Mouse (Mus musculus) central nervous system, embryonic 18 days (tissue): ENCODE results near the gene Unc119. TPM values are rescaled to one million over a fixed set of nuclear protein-coding genes. Genes with fewer than 3 reads are reported as not detected.

Experiments
- polyA plus RNA-seq: library from polyadenylated mRNA; depleted of rRNA; stranded (reverse); fragments of >200 nt; gene quantifications from 2 replicates; pipeline ENCODE4 v1.2.3, GENCODE M21; 2012; rRNA removed

Unc119 gene
- 138 and 147 TPM in 2 replicates for polyA plus RNA-seq

DNA sequence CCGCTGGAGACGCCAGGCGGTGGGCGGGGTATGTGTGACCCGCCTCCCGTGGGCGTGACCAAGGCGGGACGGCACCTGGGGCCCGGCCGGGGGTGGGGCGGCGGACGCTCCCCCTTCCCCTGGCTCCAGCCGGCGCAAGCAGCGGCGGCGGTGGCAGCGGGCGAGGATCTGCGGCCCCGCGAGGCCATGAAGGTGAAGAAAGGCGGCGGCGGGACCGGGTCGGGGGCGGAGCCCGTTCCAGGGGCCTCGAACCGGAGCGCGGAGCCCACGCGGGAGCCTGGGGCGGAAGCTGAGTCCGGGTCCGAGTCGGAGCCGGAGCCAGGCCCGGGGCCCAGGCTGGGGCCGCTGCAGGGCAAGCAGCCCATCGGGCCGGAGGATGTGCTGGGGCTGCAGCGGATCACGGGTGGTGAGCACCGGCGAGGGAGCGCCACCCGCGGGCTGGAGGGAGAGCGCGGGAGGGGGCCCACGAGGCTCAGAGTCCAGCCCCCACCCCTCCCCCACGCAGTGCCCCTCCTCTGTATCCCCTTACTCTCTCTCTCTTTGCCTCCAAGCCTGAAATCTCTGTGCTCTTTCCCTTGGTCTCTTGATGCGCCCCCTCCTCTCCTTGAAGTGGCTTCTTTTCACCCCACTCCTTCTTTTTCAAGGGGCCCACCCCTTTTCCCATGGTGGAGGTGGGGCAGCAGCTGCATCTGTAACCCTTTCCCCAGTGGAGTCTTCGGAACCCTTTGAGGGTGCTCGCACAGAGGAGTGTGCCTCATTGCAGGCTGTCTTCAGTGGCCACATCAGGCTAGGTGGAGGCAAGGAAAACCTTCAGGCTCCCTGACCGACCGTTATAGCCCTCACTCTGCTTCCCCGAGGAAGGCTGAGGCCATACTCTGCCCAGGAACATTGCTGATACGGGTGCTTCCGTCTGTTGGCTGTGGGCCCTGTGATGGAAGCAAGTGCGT is at the start of gene Unc119:
Gene Unc119 (plus strand): TSS at position 102 of the 947 bp plus-strand sequence.

GRCm38 (mm10) chr11:78301357-78302084 is 41.8 kb upstream of the Unc119 start, which contains the start of gene Spag5:
Gene Spag5, plus strand, starts transcription at chr11:78301529.

GRCm38 (mm10) chr11:78322860-78323259 is 20.4 kb upstream of the Unc119 start, which contains the start of gene Aldoc:
Gene Aldoc, plus strand, starts transcription at chr11:78322968.

GRCm38 (mm10) chr11:78327634-78328511 is 15.4 kb upstream of the Unc119 start, which contains the start of gene Pigs:
Gene Pigs, plus strand, starts transcription at chr11:78328415.

DNA sequence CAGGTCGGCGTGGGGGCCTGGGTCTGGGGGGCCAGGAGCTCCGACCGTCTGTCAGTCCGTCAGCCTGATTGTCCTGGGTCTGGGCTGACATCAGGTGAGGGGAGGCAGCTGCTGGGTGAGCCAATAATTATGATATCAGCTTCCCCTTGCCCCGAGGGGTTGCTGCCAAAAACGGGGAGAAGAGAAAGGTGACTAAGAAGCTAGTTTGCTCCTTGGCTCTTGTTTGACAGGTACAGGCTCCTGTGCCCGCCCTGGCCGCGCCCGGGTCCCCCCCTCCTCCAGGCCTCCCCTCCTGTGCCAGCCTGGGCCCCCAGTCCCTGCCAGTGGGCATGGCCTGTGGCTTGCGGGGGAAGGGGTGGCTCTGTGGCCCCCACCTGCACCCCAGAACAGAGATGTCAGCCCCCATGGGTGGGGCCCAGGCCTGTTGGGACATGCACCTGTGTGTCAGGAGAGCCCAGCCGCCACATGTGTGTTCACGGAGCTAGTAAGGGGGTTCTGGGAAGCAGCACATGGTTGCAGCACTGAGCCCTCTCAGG is 43.3 kb downstream of the Unc119 start, which contains the start of gene Foxn1:
Gene Foxn1 (minus strand): TSS at position 51 of the 536 bp plus-strand sequence.

Other genes starting within 250 kb of the Unc119 start
- gene Fam222b, start 248.8 kb upstream of the Unc119 start, polyA plus RNA-seq, result 13.8 and 15.8 TPM in 2 replicates
- gene Traf4, start 177.9 kb upstream of the Unc119 start, polyA plus RNA-seq, result 141 and 143 TPM in 2 replicates
- gene Nek8, start 166.8 kb upstream of the Unc119 start, polyA plus RNA-seq, result 9.7 and 10.5 TPM in 2 replicates
- 25.7 and 26.5 TPM in 2 replicates for gene Tlcd1, start 166.8 kb upstream of the Unc119 start, polyA plus RNA-seq
- 2,315 and 2,382 TPM in 2 replicates for gene Rpl23a, start 159.9 kb upstream of the Unc119 start, polyA plus RNA-seq
- gene Rab34, start 155.1 kb upstream of the Unc119 start, polyA plus RNA-seq, result 96.9 and 97.7 TPM in 2 replicates
- gene Proca1, start 150.1 kb upstream of the Unc119 start, polyA plus RNA-seq, result 1.9 and 2.1 TPM in 2 replicates
- gene Sdf2, start 97.7 kb upstream of the Unc119 start, polyA plus RNA-seq, result 126 and 141 TPM in 2 replicates
- gene Supt6, start 97.5 kb upstream of the Unc119 start, polyA plus RNA-seq, result 18.7 and 22.1 TPM in 2 replicates
- 57.1 and 65.9 TPM in 2 replicates for gene 2610507B11Rik, start 81.7 kb upstream of the Unc119 start, polyA plus RNA-seq
- gene BC030499, start 52.6 kb upstream of the Unc119 start, polyA plus RNA-seq, result 0.26 and 0.44 TPM in 2 replicates
- 12.0 and 13.5 TPM in 2 replicates for gene Spag5, start 42.0 kb upstream of the Unc119 start, polyA plus RNA-seq
- 166 and 179 TPM in 2 replicates for gene Aldoc, start 20.5 kb upstream of the Unc119 start, polyA plus RNA-seq
- gene Pigs, start 15.1 kb upstream of the Unc119 start, polyA plus RNA-seq, result 56.9 and 57.1 TPM in 2 replicates
- gene Foxn1, start 43.1 kb downstream of the Unc119 start, polyA plus RNA-seq, result not detected in 2 replicates
- not detected in 2 replicates for gene Slc13a2, start 78.7 kb downstream of the Unc119 start, polyA plus RNA-seq
- gene Slc46a1, start 122.2 kb downstream of the Unc119 start, polyA plus RNA-seq, result 11.6 and 12.1 TPM in 2 replicates
- gene Sarm1, start 154.3 kb downstream of the Unc119 start, polyA plus RNA-seq, result 39.2 and 43.0 TPM in 2 replicates
- gene Vtn, start 155.6 kb downstream of the Unc119 start, polyA plus RNA-seq, result 89.4 and 93.1 TPM in 2 replicates
- 0.28 and 0.30 TPM in 2 replicates for gene Sebox, start 160.0 kb downstream of the Unc119 start, polyA plus RNA-seq
- gene Tmem199, start 168.7 kb downstream of the Unc119 start, polyA plus RNA-seq, result 64.8 and 65.4 TPM in 2 replicates
- gene Poldip2, start 168.7 kb downstream of the Unc119 start, polyA plus RNA-seq, result 110 and 111 TPM in 2 replicates
- 52.8 and 53.0 TPM in 2 replicates for gene Tnfaip1, start 192.8 kb downstream of the Unc119 start, polyA plus RNA-seq
- gene Ift20, start 192.9 kb downstream of the Unc119 start, polyA plus RNA-seq, result 85.8 and 87.6 TPM in 2 replicates
- 15.8 and 17.2 TPM in 2 replicates for gene Tmem97, start 207.3 kb downstream of the Unc119 start, polyA plus RNA-seq